Mouse (Mus musculus): Measurements from ENCODE around the gene Mrps11.

The Mrps11 gene

GRCm38 (mm10) chr7:78782639-78783581, at the start of gene Mrps11, which contains the start of gene Mrpl46:
Gene Mrps11 (plus strand): TSS chr7:78783119.
Gene Mrpl46 (minus strand): TSS chr7:78783531.
- peak; percentile 76 to 81 for DNase-seq (ENCODE audit: low spot score in 2 of 2)

DNA sequence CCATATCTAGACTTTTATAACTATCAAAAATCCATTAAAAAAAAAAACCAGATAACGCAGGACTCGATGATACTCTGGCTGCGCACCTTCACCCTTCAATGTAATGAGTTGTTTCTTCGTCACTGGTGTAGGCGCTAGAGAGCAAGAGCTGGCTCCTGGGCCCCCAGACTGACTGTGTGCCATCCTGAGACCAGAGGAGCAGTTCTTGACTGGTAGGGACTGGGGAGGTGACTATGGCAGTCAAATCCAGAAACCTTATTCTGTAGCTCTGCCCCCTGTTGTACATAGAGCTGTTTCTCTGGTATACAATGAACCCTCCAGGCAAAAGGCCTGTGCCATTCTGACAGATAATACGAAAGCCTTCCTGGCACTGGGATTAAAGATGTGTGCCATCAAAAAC, 45.7 kb upstream of the Mrps11 start:
- no peak for DNase-seq (ENCODE audit: low spot score in 2 of 2)

- no peak for DNase-seq (ENCODE audit: low spot score in 2 of 2)
Observed at GRCm38 (mm10) chr7:78737614-78738210, 45.2 kb upstream of the Mrps11 start, which contains the start of gene Ntrk3. Gene Ntrk3 (minus strand): TSS chr7:78738012.

GRCm38 (mm10) chr7:78739351-78740000, 43.4 kb upstream of the Mrps11 start:
- DNase-seq (ENCODE audit: low spot score in 2 of 2): no peak

DNA sequence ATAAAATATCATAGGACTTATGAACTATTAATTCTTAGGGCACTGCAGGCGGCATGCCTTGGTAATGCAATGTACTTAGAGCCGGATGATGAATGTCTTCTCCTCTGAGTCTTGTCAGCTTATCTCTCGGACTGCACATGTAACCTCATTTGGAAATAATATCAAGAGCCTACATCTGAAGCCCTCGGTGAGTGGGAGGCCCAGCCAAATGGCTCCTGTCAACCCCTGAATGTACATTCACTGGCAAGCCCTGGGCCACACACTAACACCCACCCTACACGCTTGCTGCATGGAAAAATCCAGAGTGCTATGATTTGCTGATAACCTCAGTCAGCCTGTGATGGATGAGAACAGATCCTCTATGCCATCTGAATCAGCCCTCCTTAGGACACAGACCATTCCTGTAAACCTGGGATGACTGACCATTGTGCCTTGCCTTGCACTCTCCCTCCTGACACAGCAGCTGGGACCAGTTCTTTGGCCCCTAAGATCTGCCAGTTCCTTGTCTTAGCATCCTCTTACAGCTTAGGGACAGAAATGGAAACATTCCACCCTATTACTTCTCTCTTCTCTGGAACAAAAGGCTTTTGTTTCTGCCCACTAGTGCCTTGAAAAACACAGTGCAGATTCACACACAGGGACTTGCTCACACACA, 39.1 kb upstream of the Mrps11 start:
- no peak for DNase-seq (ENCODE audit: low spot score in 2 of 2)

GRCm38 (mm10) chr7:78752961-78753360, 30.0 kb upstream of the Mrps11 start:
- no peak for DNase-seq (ENCODE audit: low spot score in 2 of 2)

DNA sequence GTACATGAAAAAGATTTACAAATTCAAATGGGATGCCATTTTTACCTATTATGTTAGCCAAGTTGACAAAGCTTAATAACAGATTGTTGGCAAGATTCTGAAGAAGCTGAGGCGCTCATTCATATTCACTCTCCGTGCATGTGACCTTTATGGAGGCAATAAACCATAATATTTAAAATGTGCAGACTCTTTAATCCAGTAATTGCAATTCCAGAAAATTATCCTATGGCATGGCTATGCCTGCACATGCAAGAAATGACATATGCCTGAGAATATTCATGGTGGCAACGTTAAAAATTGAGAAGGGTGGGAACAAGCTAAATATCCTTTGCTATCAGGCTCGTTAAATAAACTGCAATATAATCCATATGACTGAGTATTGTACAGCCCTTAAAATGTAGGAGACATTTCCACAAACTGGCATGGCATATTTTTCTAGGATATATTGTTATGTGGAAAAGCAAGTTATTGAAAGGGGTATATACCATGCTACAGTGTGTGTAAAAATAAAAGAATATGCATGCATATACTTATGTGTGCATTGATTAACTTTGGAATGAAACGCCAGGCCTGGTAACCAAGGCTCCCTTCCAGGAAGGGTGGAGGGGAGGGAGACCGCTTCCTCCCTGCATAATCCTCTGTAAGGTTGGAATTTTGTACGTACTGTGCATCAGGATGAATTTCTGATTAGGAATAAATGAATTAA, 29.0 kb upstream of the Mrps11 start:
- no peak for DNase-seq (ENCODE audit: low spot score in 2 of 2)

DNA sequence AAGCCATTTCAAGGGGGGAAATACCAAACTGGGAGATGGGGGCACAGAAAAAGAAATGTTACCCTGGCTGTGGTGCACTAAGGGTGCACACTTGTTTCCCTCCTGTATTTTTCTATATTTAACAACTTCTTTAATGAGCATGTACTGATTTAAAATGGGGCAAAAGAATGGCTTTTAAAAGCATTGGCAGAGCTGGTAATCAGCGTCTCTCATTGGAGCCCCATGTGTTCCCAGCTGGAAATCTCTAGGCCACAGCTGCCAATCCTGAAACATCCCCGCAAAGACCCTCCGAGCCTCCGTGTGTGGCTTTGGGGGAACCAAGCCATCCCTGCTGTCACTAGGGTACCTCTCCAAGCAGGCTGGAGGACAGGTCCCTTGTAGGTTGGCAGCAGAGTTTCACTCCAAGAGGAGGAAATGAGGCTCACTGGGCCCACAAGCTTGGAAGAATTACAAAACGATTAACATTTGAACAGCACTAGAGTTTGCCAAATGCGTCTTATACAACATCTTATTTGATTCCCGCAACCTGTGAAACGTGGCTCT, 28.4 kb upstream of the Mrps11 start:
- no peak for DNase-seq (ENCODE audit: low spot score in 2 of 2)

GRCm38 (mm10) chr7:78763801-78764200, 19.1 kb upstream of the Mrps11 start:
- DNase-seq (ENCODE audit: low spot score in 2 of 2): no peak

DNA sequence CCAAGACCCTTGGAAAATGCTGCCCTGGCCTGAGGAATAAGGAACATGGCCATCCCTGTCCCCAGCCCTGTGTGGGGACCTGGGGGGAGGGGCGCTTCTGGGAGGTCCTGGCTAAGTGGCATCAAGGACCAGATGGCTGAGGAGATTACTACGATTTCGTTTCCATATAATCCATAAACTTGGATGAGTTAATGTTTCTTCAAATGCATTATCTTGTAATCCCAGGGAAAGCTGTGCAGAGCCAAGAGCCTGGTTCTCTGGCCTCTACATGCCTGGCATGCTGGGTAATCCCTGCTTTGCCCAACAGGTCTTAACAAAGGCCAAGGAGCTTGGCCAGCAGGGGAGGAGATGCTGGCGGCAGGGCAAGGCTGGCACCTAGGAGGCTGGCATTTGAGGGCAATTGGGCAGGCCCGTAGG, 17.7 kb upstream of the Mrps11 start:
- no peak for DNase-seq (ENCODE audit: low spot score in 2 of 2)

DNA sequence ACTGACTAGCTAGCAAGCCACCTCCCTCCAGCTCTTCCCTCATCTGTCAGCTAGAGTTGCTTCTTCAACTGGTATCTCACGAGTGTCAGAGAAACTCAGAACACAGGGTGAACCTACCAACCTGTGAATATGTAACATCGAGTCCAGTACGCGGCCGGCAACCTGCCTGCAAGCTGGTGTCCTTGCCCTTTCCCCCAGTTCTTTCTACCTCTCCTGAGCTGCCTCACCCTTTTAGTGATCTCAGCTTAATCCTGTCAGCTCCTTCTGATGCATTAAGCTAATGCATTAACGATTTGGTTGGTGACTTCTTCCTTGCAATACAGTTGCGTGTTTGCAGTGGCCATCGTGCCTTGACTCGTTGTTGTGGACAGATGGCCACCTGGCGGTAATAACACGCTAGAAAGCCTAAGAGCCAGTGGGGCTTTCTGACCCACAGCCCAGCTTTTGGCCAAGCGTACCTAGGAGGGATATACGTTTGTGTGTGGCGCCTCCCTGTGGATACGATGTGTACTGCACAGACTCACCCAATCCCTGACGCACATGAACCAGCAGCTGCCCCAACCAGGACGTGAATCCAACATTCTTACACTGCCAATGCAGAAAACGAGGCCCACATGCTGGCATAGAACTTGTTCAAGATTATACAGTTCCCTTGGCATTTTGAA, 16.8 kb upstream of the Mrps11 start:
- DNase-seq (ENCODE audit: low spot score in 2 of 2): peak; percentile 11 to 39

GRCm38 (mm10) chr7:78767929-78768531, 14.9 kb upstream of the Mrps11 start:
- DNase-seq (ENCODE audit: low spot score in 2 of 2): no peak

DNA sequence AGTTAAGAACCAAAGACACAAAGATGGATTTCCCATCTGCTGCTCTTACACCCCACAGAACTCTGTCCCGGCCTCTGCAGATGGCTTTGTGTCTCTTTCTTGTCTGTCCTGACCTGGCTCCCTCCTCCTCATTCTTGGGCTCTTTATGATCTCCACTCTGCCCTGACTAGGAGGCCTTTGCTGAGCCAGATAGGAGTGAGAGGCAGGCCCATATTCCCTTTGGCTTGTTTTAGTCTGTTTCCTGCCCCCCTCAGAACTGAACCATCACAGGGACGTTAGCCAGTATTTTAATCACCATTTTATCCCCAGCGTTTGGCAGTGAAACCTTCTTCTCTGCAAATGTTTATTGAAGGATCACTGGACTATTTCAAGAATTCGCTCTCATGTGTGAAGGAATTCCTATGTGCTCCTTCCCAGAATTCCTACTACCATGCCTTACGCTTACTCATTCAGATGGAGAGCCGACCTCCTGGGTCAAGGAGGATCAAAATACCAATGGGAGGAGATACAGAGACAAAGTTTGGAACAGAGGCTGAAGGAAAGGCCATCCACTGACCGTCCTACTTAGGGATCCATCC, 13.8 kb upstream of the Mrps11 start:
- no peak for DNase-seq (ENCODE audit: low spot score in 2 of 2)

DNA sequence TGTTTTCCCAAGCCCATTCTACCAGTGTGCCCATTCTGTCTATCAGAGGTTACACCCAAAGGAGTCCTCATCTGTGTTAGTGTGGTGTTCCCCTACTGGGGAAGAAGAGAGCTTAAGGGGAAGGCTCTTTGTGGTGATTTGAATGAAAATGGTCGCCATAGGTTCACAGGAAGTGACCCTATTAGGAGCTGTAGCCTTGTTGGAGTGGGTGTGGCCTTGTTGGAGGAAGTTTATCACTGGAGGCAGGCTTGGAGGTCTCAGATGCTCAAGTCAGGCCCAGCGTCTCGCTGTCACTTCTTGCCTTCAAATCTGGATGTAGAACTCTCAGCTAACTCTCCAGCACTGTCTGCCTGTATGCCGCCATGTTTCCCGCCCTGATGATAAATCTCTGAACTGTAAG, 12.0 kb upstream of the Mrps11 start:
- no peak for DNase-seq (ENCODE audit: low spot score in 2 of 2)

GRCm38 (mm10) chr7:78778741-78779140, 4.2 kb upstream of the Mrps11 start:
- DNase-seq (ENCODE audit: low spot score in 2 of 2): no peak

DNA sequence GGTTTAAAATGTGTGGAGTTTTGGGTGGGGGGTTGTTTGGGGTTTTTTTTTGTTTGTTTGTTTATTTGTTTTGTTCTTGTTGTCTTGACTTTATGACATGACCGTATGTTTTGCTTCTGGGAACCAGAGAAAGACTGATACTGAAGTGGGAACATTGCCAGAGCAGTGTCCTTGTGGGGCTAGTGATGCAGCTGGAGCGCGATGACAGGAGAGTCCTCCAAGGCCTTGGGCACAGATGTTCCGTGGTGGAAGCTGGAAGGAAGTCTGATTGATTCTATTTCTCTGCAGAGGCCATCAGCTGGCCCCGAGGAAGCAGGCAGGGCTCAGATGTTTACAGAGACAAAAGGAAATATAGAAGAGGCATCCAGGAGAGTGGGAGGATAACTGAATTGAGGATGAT, 3.0 kb downstream of the Mrps11 start:
- no peak for DNase-seq (ENCODE audit: low spot score in 2 of 2)

GRCm38 (mm10) chr7:78787793-78788380, 5.0 kb downstream of the Mrps11 start:
- no peak for DNase-seq (ENCODE audit: low spot score in 2 of 2)

DNA sequence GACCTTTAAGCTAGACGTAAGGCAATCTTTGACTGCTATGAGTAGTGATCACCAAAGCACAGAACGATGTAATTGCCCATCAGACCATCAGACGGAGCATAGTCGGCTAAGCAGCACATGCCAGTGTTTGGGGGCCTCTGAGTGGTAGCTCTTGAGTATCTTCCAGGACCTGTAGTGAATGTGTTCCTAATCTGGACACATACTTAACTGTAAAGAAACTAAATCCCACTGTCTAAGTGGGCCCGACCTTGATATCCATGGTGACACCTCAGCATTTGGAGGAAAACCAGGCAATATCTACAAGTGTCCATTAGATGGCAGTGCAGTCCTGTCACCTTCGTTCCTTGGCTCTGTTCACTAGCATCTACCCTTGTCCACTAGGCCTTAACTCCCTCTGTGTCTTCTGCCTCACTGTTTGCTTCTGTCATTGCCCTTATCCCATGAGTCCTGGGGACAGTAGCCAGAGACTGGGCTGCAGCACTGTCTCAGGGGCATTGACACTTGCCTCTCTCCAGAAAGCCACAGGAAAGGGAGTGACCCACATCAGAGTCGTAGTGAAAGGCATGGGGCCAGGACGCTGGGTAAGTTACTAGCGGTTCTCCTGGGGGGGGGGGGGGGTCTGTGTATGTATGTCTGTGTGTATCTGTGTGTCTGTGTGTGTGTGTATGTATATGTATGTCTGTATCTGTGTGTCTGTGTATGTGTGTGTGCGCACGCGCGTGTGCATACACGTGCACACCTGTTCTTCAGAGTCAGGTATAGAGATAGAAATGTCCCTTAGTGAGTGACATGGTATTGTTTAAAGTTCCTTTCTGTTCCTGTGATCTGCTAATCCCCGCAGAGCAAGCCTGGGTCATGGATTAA, 8.7 kb downstream of the Mrps11 start:
- DNase-seq (ENCODE audit: low spot score in 2 of 2): peak in 1 of 2 experiments; percentile 18

Measured in urinary bladder, adult 18-20 months (tissue).